Mouse (Mus musculus): ENCODE results near the gene Tnnc1. TPM values are rescaled to one million over a fixed set of nuclear protein-coding genes. Genes with fewer than 3 reads are reported as not detected.

The Tnnc1 gene
- total RNA-seq, 2 experiments from 2014 or later = 0.85 to 3.7 TPM

DNA sequence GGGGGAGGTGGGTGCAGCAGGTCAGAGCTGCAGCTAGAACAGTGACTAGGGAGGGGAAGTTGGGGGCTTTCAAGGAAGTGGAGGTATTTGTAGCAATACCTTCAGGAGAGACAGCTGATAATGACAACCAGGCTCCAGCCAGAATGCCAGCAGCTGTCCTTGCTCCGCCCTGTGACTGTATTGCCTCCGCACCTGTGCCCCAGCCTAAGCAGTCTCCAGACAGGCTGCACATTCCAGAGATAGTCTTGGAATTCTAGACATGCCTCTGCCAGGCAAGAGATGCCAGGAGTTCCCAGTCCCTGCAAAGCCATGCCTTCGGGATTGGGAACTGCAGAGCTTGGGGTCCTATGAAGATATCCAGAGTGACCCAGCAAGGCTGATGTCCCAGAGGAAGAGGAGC is 4.4 kb downstream of the Tnnc1 start:
- no peak for DNase-seq (ENCODE audit: low spot score in 2 of 2)

DNA sequence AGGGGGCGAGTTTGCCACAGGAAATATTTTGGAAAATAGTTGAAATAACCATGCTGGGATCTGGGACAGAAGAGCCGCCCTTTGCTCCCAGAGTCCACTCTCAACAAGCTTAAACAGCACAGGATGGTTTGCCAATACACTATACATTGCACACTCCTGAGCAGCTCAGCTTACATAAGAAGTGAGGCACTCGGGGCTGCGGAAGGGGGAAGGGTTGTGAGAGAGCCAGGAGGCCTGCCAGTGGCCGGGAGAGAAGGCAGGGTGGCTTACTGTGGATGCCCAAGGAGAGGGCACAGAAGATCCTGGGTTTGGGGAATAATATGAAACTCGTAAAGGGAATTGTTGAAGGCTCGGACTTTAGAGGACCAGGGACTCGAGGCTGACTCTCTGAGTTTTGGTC is 5.8 kb downstream of the Tnnc1 start:
- DNase-seq (ENCODE audit: low spot score in 2 of 2) = no peak

- DNase-seq (ENCODE audit: low spot score in 2 of 2) = no peak
These were observed 6.6 kb downstream of the Tnnc1 start for GRCm38 (mm10) chr14:31214684-31215083.

DNA sequence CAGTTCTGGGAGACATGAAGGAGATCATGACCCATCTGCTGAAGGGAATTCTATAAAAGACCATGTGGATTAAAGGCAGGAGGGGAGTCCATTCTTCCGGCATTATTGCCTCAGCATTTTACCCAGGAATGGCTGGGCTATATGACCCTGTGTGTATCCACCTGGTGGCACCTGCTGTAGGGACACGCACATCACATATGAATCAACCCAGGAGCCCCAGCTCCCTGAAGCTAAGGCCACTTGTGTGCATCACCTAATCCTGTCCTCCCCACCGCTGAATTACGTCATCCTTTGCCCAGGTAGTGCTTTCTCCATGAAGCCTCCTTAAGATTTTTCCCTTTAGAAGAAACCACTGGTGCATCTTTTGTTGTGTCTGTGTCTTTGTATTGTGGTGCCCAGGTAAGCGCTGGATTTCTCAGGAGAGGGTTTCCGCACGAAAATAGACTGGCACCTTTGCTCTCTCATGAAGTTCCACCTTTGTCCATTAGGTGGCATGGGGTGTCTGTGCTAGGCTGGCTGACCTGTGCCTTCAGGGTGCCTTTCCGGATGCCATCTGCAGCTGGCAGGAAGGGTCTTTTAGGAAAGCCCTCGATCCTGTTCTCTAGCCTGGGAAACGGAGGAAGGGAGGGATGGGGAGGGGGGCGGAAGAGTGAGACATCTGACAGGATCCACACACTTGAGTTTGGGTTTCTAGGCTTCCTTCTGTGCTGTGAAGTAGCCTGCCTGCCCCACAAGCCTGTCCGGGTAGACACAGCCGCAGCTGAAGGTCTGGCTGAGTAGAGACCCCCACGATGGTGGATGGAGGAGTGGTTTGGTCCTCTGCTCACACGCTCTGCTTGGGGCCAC is 7.3 kb downstream of the Tnnc1 start:
- peak; percentile 49 to 66 for DNase-seq (ENCODE audit: low spot score in 2 of 2)

DNA sequence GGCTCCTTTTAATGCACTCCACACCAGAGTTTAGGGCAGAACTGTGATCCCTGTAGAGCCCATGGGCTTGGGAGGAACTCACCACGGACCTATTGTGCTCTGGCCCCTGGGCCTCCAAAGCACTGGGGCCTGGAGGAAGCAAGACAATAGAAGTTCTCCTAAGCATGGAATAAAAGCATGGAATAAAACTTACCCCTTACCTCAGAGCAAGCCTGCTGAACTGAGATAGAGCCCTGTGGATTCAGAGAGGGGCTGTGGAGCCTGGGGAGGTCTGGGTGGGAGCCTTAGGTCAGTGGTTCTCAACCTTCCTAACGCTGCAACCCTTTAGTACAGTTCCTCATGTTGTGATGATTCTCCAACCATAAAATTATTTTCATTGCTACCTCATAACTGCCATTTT is 8.7 kb downstream of the Tnnc1 start, which contains the start of gene Nisch:
Gene Nisch, minus strand, starts transcription at position 101 of the 400 bp plus-strand sequence.
- no peak for DNase-seq (ENCODE audit: low spot score in 2 of 2)

GRCm38 (mm10) chr14:31217666-31218065 is 9.6 kb downstream of the Tnnc1 start, which contains the start of gene Sema3g:
TSS of gene Sema3g (plus strand) at chr14:31217860.
- DNase-seq (ENCODE audit: low spot score in 2 of 2) = no peak

DNA sequence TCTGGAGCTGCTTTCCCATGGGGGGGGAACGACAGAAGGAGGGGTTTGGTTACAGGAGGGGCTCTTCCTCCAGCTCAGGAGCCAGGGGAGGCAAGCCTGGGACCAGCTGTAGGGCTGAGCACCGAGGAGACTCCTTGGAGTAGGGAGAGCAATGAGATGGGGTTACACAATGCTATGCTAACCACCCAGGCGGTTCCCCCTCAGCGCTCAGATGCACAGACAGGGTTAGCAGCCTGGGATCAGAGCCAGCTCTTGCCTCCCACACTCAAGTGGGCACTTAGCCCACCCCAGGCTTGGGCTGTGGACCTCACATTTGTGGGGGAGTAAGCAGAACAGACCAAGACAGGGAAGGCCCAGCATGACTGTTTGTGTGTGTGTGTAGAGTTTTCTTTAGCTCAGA is 18.9 kb downstream of the Tnnc1 start:
- peak; percentile 43 to 62 for DNase-seq (ENCODE audit: low spot score in 2 of 2)

DNA sequence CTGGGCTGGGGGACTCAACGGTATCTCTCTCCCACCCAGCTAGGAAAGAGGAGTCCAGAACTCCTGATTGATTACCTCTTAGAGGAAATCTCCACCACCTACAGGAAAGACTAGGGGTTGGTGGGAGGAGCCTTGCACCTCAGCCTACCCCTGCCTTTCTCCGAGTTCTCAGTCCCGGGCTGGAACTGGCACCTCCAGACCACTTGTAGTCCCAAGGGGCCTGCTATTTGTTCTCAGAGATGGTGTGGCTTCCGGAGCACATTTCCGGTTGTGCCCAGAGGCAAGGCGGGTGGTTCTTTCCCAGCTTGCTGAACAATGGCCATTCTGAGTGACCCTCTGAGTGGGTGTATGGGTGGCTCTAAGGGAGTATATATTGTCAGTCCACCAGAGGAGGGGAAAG is 20.1 kb downstream of the Tnnc1 start:
- DNase-seq (ENCODE audit: low spot score in 2 of 2) = no peak

GRCm38 (mm10) chr14:31230442-31230841 is 22.3 kb downstream of the Tnnc1 start:
- DNase-seq (ENCODE audit: low spot score in 2 of 2) = no peak

GRCm38 (mm10) chr14:31232404-31233069 is 24.4 kb downstream of the Tnnc1 start:
- no peak for DNase-seq (ENCODE audit: low spot score in 2 of 2)

- DNase-seq (ENCODE audit: low spot score in 2 of 2) = no peak
These were observed 25.2 kb downstream of the Tnnc1 start for GRCm38 (mm10) chr14:31233070-31233995.

DNA sequence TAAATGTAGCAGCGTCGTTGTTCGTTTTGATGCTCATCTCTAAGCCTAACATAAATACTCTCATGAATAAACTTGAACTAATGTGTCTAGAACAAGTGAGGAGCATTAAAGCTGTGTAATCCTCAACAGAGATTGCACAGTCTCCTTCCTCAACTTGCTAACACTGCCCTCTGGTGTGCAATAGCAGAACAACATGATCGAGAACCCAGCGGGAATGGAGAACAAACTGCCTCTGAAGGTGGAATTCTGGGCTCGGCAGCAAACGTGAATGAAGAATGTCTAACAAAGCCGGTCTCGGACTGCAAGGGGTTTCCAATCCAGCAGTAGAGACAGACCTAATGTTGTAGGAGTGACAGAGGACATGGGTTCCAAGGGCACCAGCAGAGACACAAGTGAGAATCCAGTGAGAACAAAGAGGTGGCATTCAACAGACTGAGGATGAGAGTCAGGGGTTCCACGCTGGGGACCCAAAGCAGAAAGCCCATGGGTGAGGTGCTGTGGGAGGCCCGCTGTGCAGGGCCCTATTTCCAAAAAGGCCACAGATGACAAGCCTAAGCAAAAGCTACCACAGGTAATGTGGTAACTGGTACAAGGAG is 26.0 kb downstream of the Tnnc1 start:
- DNase-seq (ENCODE audit: low spot score in 2 of 2) = peak; percentile 83 to 89

DNA sequence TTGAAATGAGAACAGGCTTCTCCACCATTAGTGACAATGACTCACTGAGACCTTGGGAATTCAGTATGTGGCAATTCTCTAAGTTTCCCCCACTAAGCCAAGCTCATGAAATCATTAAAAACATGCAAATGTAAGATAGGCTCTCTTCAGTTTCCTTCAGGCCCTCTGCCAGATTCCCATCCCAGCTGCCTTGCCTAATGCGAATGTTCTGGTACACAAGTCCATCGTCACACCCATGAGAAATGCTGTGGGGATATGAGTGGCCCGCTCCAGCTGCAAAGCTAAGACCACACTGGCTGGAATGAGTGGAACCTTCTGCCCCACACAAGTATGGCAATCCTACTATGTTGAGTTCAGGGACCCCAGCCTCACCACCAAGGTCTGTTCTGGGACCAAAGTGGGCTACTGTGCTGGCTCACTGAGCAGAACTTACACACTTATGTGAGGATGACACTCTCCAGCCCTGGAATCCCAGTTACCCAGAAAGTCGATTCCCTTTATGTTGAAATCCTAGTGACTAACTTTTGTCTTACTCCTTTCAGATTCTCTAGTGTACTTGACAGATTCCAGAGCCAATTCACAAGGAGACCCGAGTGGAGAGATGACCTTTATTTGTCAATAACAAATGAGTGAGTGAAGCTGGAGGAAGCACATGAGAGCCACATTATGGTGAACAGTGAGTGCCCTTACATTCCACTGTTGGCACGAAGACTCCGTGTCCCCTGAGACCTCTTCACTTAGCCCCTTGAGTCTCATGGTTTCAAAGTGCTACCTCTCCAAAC is 29.2 kb downstream of the Tnnc1 start:
- no peak for DNase-seq (ENCODE audit: low spot score in 2 of 2)

DNA sequence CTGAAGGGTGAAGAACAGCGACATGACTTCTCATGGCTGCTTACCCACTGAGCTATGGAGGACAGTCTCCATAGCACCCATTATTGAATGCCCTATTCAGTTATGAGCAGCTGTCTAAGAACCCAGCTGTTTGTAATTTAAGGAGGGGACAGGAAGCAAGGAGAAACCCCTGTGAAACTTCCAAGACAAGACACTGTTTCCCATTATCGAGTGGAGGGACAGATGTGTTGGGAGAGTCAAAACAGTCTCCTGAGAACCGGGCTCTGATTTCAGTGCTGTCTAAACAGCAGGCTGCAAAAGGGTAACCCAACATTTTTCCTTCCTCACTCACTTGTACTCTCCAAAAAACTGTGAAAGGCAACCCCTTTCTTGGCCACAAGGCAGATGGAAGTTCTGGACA is 32.4 kb downstream of the Tnnc1 start:
- DNase-seq (ENCODE audit: low spot score in 2 of 2) = no peak

DNA sequence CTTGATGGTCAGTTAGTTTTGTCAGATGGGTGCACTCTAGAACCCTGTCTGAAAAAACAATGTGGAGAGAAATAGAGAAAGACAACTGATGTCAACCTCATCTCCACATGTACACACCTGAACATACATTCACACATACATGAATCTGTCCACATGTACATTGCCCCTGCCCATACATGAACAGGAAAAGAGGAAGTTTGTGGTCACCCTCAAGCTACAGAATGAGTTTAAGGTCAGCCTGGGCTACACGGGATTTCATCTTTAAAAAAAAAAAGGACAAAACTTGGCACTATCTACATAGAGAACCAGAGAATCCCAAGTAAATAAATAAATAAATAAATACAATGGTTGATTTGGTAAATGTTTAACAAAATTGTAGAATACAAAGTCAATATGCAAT is 36.7 kb downstream of the Tnnc1 start:
- no peak for DNase-seq (ENCODE audit: low spot score in 2 of 2)

DNA sequence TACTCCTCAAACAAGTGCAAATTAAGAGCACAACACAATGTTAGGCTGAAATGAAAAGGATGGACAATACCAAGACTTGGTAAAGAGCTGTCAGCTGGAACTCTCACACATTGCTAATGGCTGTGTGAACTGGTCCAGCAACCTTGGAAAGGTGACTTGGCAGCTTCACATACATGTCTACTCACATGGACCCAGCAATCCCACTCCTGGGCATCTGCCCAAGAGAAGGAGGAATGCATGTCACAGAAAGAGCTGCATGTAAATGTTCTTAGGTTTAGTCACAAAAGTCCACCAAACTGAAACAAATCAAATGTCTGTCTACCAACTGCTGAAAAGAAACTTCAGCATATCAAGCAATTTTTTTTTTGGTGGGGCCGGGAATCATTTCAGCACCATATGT is 37.8 kb downstream of the Tnnc1 start:
- DNase-seq (ENCODE audit: low spot score in 2 of 2) = no peak

DNA sequence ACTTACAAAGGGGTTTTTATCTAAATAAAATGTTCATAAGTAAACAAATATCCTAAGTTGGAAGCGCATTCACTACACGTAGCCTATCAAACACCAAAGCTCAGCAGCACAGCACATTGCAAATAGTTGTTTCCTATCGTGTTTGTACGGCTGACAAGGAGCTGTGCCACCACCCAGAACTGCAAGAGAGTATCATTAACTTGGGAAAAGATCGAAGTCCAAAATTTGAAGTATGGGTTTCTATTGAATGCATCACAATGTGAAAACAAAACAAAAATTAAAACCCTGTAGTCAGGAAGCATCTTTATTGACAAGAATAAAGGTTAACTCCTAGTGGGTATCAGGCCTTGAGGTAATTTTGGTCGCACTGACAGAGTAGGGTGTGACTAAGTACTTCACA is 40.3 kb downstream of the Tnnc1 start:
- DNase-seq (ENCODE audit: low spot score in 2 of 2) = no peak

GRCm38 (mm10) chr14:31250222-31251083 is 42.3 kb downstream of the Tnnc1 start:
- DNase-seq (ENCODE audit: low spot score in 2 of 2) = no peak

- DNase-seq (ENCODE audit: low spot score in 2 of 2) = peak; percentile 95 to 97
These were observed 43.0 kb downstream of the Tnnc1 start, which contains the start of the genes Phf7 and Bap1 for GRCm38 (mm10) chr14:31251084-31251604. TSS of gene Phf7 (minus strand) at chr14:31251317. TSS of gene Bap1 (plus strand) at chr14:31251450.

Data from layer of hippocampus, postnatal 14 days (tissue).